Comparison of ENCODE assay signal across 9 mouse cellular contexts in genomic region chr12:87389231-87389630, GRCm38 (mm10). TPM values are rescaled to one million over a fixed set of nuclear protein-coding genes. Genes with fewer than 3 reads are reported as not detected.
DNase-seq lines count a peak whose midpoint lies in the region; ATAC-seq and TF ChIP-seq lines count a peak whose summit lies in the region.
"Had no signal": no experiment of that assay in that cellular context is flagged by ENCODE, and none has a peak within 500 bp of the region (broad histone marks: within the 10 kb centered on the region; RNA-seq: fewer than 3 reads in every experiment).

No protein-coding gene starts in this region.

- peaks cover 6% of the 10 kb centered on the region for H3K27me3 ChIP-seq in megakaryocyte, embryonic 14.5 days (replicated peaks)
- H3K27me3 ChIP-seq in limb, embryonic 13.5 days: no peaks in the 10 kb centered on the region
- H3K27me3 ChIP-seq in stomach, postnatal 0 days (ENCODE audit: control insufficient read depth, insufficient read depth, low read length): no peaks in the 10 kb centered on the region

- peak overlapping the region; percentile 62; the same call in 1 of the 2 replicates for H3K4me2 ChIP-seq in limb, embryonic 13.5 days (replicated peaks)
- H3K4me2 ChIP-seq in stomach, postnatal 0 days (replicated peaks; ENCODE audit: low read depth): 0 out of 2 replicates have a peak overlapping the region, but pooled peaks have one; percentile 58

- no peaks in the 10 kb centered on the region for H3K9me3 ChIP-seq in megakaryocyte, embryonic 14.5 days
- H3K9me3 ChIP-seq in limb, embryonic 13.5 days: no peaks in the 10 kb centered on the region
- no peaks in the 10 kb centered on the region for H3K9me3 ChIP-seq in stomach, postnatal 0 days (ENCODE audit: control insufficient read depth, low read length)

- H3K27ac ChIP-seq in limb, embryonic 13.5 days: no peak overlapping the region
- peak overlapping the region; percentile 90 for H3K27ac ChIP-seq in stomach, postnatal 0 days (replicated peaks)

- peak overlapping the region; percentile 98 for H3K4me3 ChIP-seq in megakaryocyte, embryonic 14.5 days (replicated peaks)
- H3K4me3 ChIP-seq in limb, embryonic 13.5 days: no peak overlapping the region
- no peak overlapping the region for H3K4me3 ChIP-seq in stomach, postnatal 0 days (ENCODE audit: low read depth, low read length)

- no peak for TF ChIP-seq EP300 in stomach, postnatal 0 days (optimal IDR thresholded peaks at IDR 0.05)

- H3K9ac ChIP-seq in limb, embryonic 13.5 days: no peak overlapping the region
- no peak overlapping the region for H3K9ac ChIP-seq in stomach, postnatal 0 days (ENCODE audit: low read length)

- peaks cover 4% of the 10 kb centered on the region for H3K36me3 ChIP-seq in megakaryocyte, embryonic 14.5 days (replicated peaks; ENCODE audit: low read length)
- H3K36me3 ChIP-seq in limb, embryonic 13.5 days: no peaks in the 10 kb centered on the region
- no peaks in the 10 kb centered on the region for H3K36me3 ChIP-seq in stomach, postnatal 0 days (ENCODE audit: control insufficient read depth, insufficient read depth, low read length)

- no peak for ATAC-seq in megakaryocyte, adult 5-6 weeks (ENCODE audit: poor library complexity, severe bottlenecking)
- ATAC-seq in limb, embryonic 13.5 days (ENCODE audit: low FRiP score, low read depth): no peak
- no peak for ATAC-seq in stomach, postnatal 0 days (ENCODE audit: low FRiP score, low TSS enrichment)

- peak; percentile 72 for DNase-seq in heart, adult 11 months
- no peak for DNase-seq in heart, postnatal 4 days
- no peak for DNase-seq in stomach, postnatal 0 days (ENCODE audit: low spot score)
- DNase-seq in urinary bladder, adult 18-20 months (ENCODE audit: low spot score in 2 of 2): no peak
- DNase-seq in left cerebral cortex, adult 11 months (ENCODE audit: low spot score): no peak
- DNase-seq: heart, postnatal 36 days had no signal

- H3K4me1 ChIP-seq in megakaryocyte, embryonic 14.5 days: peaks cover 34% of the 10 kb centered on the region
- H3K4me1 ChIP-seq in limb, embryonic 13.5 days: peaks cover 14% of the 10 kb centered on the region
- H3K4me1 ChIP-seq in stomach, postnatal 0 days (replicated peaks; ENCODE audit: control insufficient read depth, insufficient read depth): no peaks in the 10 kb centered on the region; the same call in 1 of the 2 replicates

- 54% methylated on average over 3 of the region's 3 CpGs for WGBS in limb, embryonic 13.5 days
- 67% methylated on average over 3 of the region's 3 CpGs for WGBS in stomach, postnatal 0 days

- no peak for TF ChIP-seq CTCF in stomach, postnatal 0 days (IDR thresholded peaks at IDR 0.05; ENCODE audit: low read depth)

RNA-seq across cellular contexts. Expression of gene Sptlc2, which starts 1.1 kb away (rescaled TPM):
- total RNA-seq in heart, postnatal 4 days (2021): 10 to 100 TPM; 65.1 to 68.9 TPM
- polyA plus RNA-seq in megakaryocyte, embryonic 14.5 days (2012; ENCODE audit: insufficient read depth, low replicate concordance): 5.6 and 44.0 TPM in 2 replicates
- total RNA-seq in megakaryocyte, adult 5-6 weeks (2015): 210 and 245 TPM in 2 replicates
- 168 and 181 TPM in 2 replicates for total RNA-seq in megakaryocyte, adult 5-6 weeks (2017)
- 78.2 and 78.7 TPM in 2 replicates for polyA plus RNA-seq in limb, embryonic 13.5 days (2015; fragmentation: Nextera tagmentation; extraction: Ambion mirVana)
- 201 and 204 TPM in 2 replicates for polyA plus RNA-seq in stomach, postnatal 0 days (2015; fragmentation: Nextera tagmentation; extraction: Ambion mirVana)

RNA-seq across cellular contexts. Expression of gene Slirp, which starts 54.5 kb away (rescaled TPM):
- total RNA-seq in heart, postnatal 4 days (2021): 100 to 1,000 TPM; 157 to 172 TPM
- polyA plus RNA-seq in megakaryocyte, embryonic 14.5 days (2012; ENCODE audit: insufficient read depth, low replicate concordance): 2.9 TPM in 1 of 2 replicates, not detected in the other
- 74.3 and 85.7 TPM in 2 replicates for total RNA-seq in megakaryocyte, adult 5-6 weeks (2015)
- total RNA-seq in megakaryocyte, adult 5-6 weeks (2017): 34.3 and 64.3 TPM in 2 replicates
- 339 and 358 TPM in 2 replicates for polyA plus RNA-seq in limb, embryonic 13.5 days (2015; fragmentation: Nextera tagmentation; extraction: Ambion mirVana)
- 226 and 238 TPM in 2 replicates for polyA plus RNA-seq in stomach, postnatal 0 days (2015; fragmentation: Nextera tagmentation; extraction: Ambion mirVana)

RNA-seq across cellular contexts. Expression of gene Alkbh1, which starts 54.6 kb away (rescaled TPM):
- 10 to 100 TPM; 14.9 to 15.6 TPM for total RNA-seq in heart, postnatal 4 days (2021)
- 36.7 and 132 TPM in 2 replicates for polyA plus RNA-seq in megakaryocyte, embryonic 14.5 days (2012; ENCODE audit: insufficient read depth, low replicate concordance)
- 17.7 and 19.5 TPM in 2 replicates for total RNA-seq in megakaryocyte, adult 5-6 weeks (2015)
- total RNA-seq in megakaryocyte, adult 5-6 weeks (2017): 25.6 and 32.2 TPM in 2 replicates
- 77.1 and 78.3 TPM in 2 replicates for polyA plus RNA-seq in limb, embryonic 13.5 days (2015; fragmentation: Nextera tagmentation; extraction: Ambion mirVana)
- 21.7 and 21.8 TPM in 2 replicates for polyA plus RNA-seq in stomach, postnatal 0 days (2015; fragmentation: Nextera tagmentation; extraction: Ambion mirVana)

Comparison
In these comparisons a context has a peak if more than half of its experiments do, and no peak if none do; other contexts are left out.
1. RNA of gene Slirp, which starts 54.5 kb away (polyA plus RNA-seq): 339 to 358 TPM in limb, embryonic 13.5 days and 226 to 238 TPM in stomach, postnatal 0 days; 2.9 TPM in megakaryocyte, embryonic 14.5 days; every median in the first group is over 10 times any median in the second.